In genomic region chr15:81511601-81512261, GRCm38 (mm10) we compare ENCODE assay signal across 8 mouse cellular contexts. TPM values are rescaled to one million over a fixed set of nuclear protein-coding genes. Genes with fewer than 3 reads are reported as not detected.
A peak's percentile ranks its signal among the peaks of the same experiment; 100 is the strongest.
DNase-seq lines count a peak whose midpoint lies in the region; ATAC-seq and TF ChIP-seq lines count a peak whose summit lies in the region.

No protein-coding gene starts in this region.

- H3K27ac ChIP-seq in forebrain, embryonic 15.5 days (replicated peaks), result no peak overlapping the region
- no peak overlapping the region for H3K27ac ChIP-seq in forebrain, postnatal 0 days (ENCODE audit: low read depth, low read length)
- H3K27ac ChIP-seq in bone marrow, adult 2 months (ENCODE audit: control insufficient read depth, insufficient read depth, low read depth, low read length, poor library complexity), result peak overlapping the region; percentile 56
- H3K27ac ChIP-seq in limb, embryonic 12.5 days, result peak overlapping the region; percentile 54

- H3K4me3 ChIP-seq in forebrain, embryonic 15.5 days, result no peak overlapping the region
- no peak overlapping the region for H3K4me3 ChIP-seq in forebrain, postnatal 0 days (ENCODE audit: low read depth, low read length)
- H3K4me3 ChIP-seq in bone marrow, adult 2 months (replicated peaks; ENCODE audit: control insufficient read depth, low read depth, low read length), result peak overlapping the region; percentile 51
- H3K4me3 ChIP-seq in limb, embryonic 12.5 days (replicated peaks), result peak overlapping the region; percentile 16; the same call in 1 of the 2 replicates

- no peaks in the 10 kb centered on the region for H3K27me3 ChIP-seq in forebrain, embryonic 15.5 days
- H3K27me3 ChIP-seq in forebrain, postnatal 0 days (ENCODE audit: insufficient read depth, low read length), result no peaks in the 10 kb centered on the region
- no peaks in the 10 kb centered on the region for H3K27me3 ChIP-seq in limb, embryonic 12.5 days

- H3K9ac ChIP-seq in forebrain, embryonic 15.5 days (replicated peaks), result no peak overlapping the region
- H3K9ac ChIP-seq in forebrain, postnatal 0 days, result no peak overlapping the region
- H3K9ac ChIP-seq in limb, embryonic 12.5 days (replicated peaks), result 0 out of 2 replicates have a peak overlapping the region, but pooled peaks have one; percentile 18

- H3K4me2 ChIP-seq in forebrain, embryonic 15.5 days (replicated peaks), result peak overlapping the region; percentile 20; the same call in 1 of the 2 replicates
- H3K4me2 ChIP-seq in forebrain, postnatal 0 days (ENCODE audit: low read depth), result no peak overlapping the region
- H3K4me2 ChIP-seq in limb, embryonic 12.5 days, result peak overlapping the region; percentile 39

- peaks cover 6% of the 10 kb centered on the region; the same call in 1 of the 2 replicates for H3K4me1 ChIP-seq in forebrain, embryonic 15.5 days
- H3K4me1 ChIP-seq in forebrain, postnatal 0 days (ENCODE audit: insufficient read depth), result no peaks in the 10 kb centered on the region
- no peaks in the 10 kb centered on the region; the same call in 1 of the 2 replicates for H3K4me1 ChIP-seq in bone marrow, adult 2 months (ENCODE audit: control insufficient read depth, insufficient read depth, low read length)
- H3K4me1 ChIP-seq in limb, embryonic 12.5 days (replicated peaks), result peaks cover 14% of the 10 kb centered on the region; the same call in 1 of the 2 replicates

- intact Hi-C loops in heart, postnatal 25 days (cut with DNase I), result loop anchor here (5.0 kb wide), 1 partner anchor 44 kb away; the partner anchor contains the start of gene Rbx1

- WGBS in forebrain, embryonic 15.5 days, result 53% methylated on average over 21 of the region's 21 CpGs
- 48% methylated on average over 21 of the region's 21 CpGs for WGBS in forebrain, postnatal 0 days
- under 1% methylated on average over 21 of the region's 21 CpGs for WGBS in bone marrow, adult 2 months
- 36% methylated on average over 21 of the region's 21 CpGs for WGBS in limb, embryonic 12.5 days

- no peaks in the 10 kb centered on the region for H3K36me3 ChIP-seq in forebrain, embryonic 15.5 days
- H3K36me3 ChIP-seq in forebrain, postnatal 0 days (ENCODE audit: insufficient read depth), result no peaks in the 10 kb centered on the region
- H3K36me3 ChIP-seq in limb, embryonic 12.5 days, result no peaks in the 10 kb centered on the region

- no peak for DNase-seq in forebrain, postnatal 0 days
- DNase-seq in heart, postnatal 25 days (ENCODE audit: low spot score), result peak; percentile 19
- peak; percentile 31 to 46 for DNase-seq in natural killer cell, adult 2 months (ENCODE audit: low spot score in 2 of 2)
- peak; percentile 50 to 66 for DNase-seq in thymus, postnatal 36 days
- DNase-seq in right cerebral cortex, postnatal 36 days (ENCODE audit: low spot score in 2 of 2), result no peak

- no peak for ATAC-seq in forebrain, embryonic 15.5 days (replicated peaks)
- no peak for ATAC-seq in forebrain, postnatal 0 days
- no peak for ATAC-seq in limb, embryonic 12.5 days (ENCODE audit: insufficient number of reproducible peaks, insufficient read depth, low FRiP score, low TSS enrichment, low read depth)

- H3K9me3 ChIP-seq in forebrain, embryonic 15.5 days, result no peaks in the 10 kb centered on the region
- H3K9me3 ChIP-seq in forebrain, postnatal 0 days (ENCODE audit: low read length), result no peaks in the 10 kb centered on the region
- no peaks in the 10 kb centered on the region for H3K9me3 ChIP-seq in limb, embryonic 12.5 days

- TF ChIP-seq POLR2A in bone marrow, adult 2 months (IDR thresholded peaks at IDR 0.05; ENCODE audit: borderline replicate concordance, control insufficient read depth, low read depth, low read length), result no peak

- no peak for TF ChIP-seq CTCF in forebrain, postnatal 0 days (IDR thresholded peaks at IDR 0.05; ENCODE audit: low read depth)
- no peak for TF ChIP-seq CTCF in bone marrow, adult 2 months (IDR thresholded peaks at IDR 0.05; ENCODE audit: control insufficient read depth, insufficient read depth, low read length)

RNA-seq across cellular contexts. Expression of gene Rbx1, which starts 45.6 kb away (rescaled TPM):
- 492 and 524 TPM in 2 replicates for polyA plus RNA-seq in forebrain, embryonic 15.5 days (2015; fragmentation: Nextera tagmentation; extraction: Ambion mirVana)
- 193 and 223 TPM in 2 replicates for total RNA-seq in forebrain, postnatal 0 days (2014; rRNA removed)
- polyA plus RNA-seq in forebrain, postnatal 0 days (2015; fragmentation: Nextera tagmentation; extraction: Ambion mirVana), result 446 and 469 TPM in 2 replicates
- 106 and 185 TPM in 2 replicates for polyA plus RNA-seq in bone marrow, adult 2 months (2011; ENCODE audit: insufficient read depth, insufficient read length, low replicate concordance, missing spikeins)
- 100 to 1,000 TPM; 116 to 128 TPM for total RNA-seq in heart, postnatal 25 days (2021)
- 559 TPM in 2 replicates for polyA plus RNA-seq in limb, embryonic 12.5 days (2016; fragmentation: Nextera tagmentation; extraction: Ambion mirVana)

Comparison
In these comparisons a context has a peak if more than half of its experiments do, and no peak if none do; other contexts are left out.
1. H3K27ac ChIP-seq: peak in bone marrow, adult 2 months (single experiment) and limb, embryonic 12.5 days (single experiment); none in forebrain, embryonic 15.5 days (single experiment) and forebrain, postnatal 0 days (single experiment).
2. H3K4me3 ChIP-seq: peak in bone marrow, adult 2 months (single experiment) and limb, embryonic 12.5 days (single experiment); none in forebrain, embryonic 15.5 days (single experiment) and forebrain, postnatal 0 days (single experiment).
3. DNase-seq: peak in heart, postnatal 25 days (single experiment), natural killer cell, adult 2 months (2 of 2) and thymus, postnatal 36 days (2 of 2); none in forebrain, postnatal 0 days (single experiment) and right cerebral cortex, postnatal 36 days (0 of 2).